Mouse (Mus musculus) lung, embryonic 14.5 days (tissue): ENCODE measurements at regions not wholly inside any gene's neighbourhood (a gene's known extent, or its start where the extent isn't known, plus 50 kb on each side); places are given as distances from the start of the nearest gene placed in this dataset.

Source experiments
- ATAC-seq: fragments of 200-750 bp; cut with Nextera tagmentation; 2 replicates; pipeline ENCODE4 v1.8.0; 2017; ENCODE audit warnings: mild to moderate bottlenecking, moderate TSS enrichment, moderate library complexity; ENCODE audit not compliant: insufficient read depth
- DNase-seq: peaks from one replicate; pipeline ENCODE4 v3.0.0-alpha.2; 2015
- H3K27ac ChIP-seq: fragments of 300-500 bp; sonication (generic); 2 replicates; pipeline ENCODE4 v1.5.1; 2014; ENCODE audit warnings: low read depth, mild to moderate bottlenecking, moderate library complexity
- H3K27me3 ChIP-seq: fragments of 300-500 bp; sonication (generic); 2 replicates; pipeline ENCODE4 v1.6.1; 2014; ENCODE audit warnings: low read length, control low read depth; ENCODE audit not compliant: insufficient read depth
- H3K36me3 ChIP-seq: fragments of 300-500 bp; sonication (generic); 2 replicates; pipeline ENCODE4 v1.6.1; 2014; ENCODE audit warnings: control low read depth; ENCODE audit not compliant: insufficient read depth
- H3K4me1 ChIP-seq: fragments of 300-500 bp; sonication (generic); 2 replicates; pipeline ENCODE4 v1.6.1; 2014; ENCODE audit warnings: antibody characterized with exemption, control low read depth; ENCODE audit not compliant: insufficient read depth
- H3K4me2 ChIP-seq: fragments of 300-500 bp; sonication (generic); 2 replicates; pipeline ENCODE4 v1.6.1; 2014; ENCODE audit warnings: mild to moderate bottlenecking
- H3K4me3 ChIP-seq: fragments of 300-500 bp; sonication (generic); 2 replicates; pipeline ENCODE4 v1.5.1; 2014; ENCODE audit warnings: low read depth, low read length
- H3K9ac ChIP-seq: fragments of 300-500 bp; sonication (generic); 2 replicates; pipeline ENCODE4 v1.6.1; 2014
- H3K9me3 ChIP-seq: fragments of 300-500 bp; sonication (generic); 2 replicates; pipeline ENCODE4 v1.6.1; 2016; ENCODE audit warnings: low read depth, low read length, control low read depth
- CTCF ChIP-seq: IDR thresholded peaks from 2 replicates; pipeline ENCODE4 v1.5.1; 2016; ENCODE audit warnings: antibody characterized with exemption, low read depth
- WGBS: fragments of 180-500 bp; shearing (Covaris S2); extraction: QIAGEN DNeasy Blood & Tissue Kit; methylation state at CpG from one replicate; pipeline ENCODE4 v1.1.7; 2014; 5-methylcytosine and 5-hydroxymethylcytosine counted together

DNA sequence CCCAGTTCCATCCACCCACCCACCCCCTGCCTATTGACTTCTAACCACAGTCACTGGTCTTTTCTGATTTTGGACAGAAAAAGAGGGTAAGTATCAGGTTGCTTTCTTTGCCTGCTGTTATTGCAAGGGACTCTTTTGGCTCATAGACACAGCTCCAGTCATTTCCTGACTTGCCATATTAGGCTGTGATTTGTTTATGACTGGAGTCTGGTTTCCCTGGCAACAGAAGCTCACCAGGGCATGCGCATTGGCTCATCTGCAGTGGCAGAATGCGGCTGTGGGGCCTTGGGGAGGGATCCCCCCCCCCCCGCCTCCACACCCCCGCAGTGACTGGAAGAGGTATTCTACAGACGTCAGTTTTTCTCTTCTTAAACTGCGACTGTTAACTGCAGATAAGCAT lies 65.9 kb downstream of the Cdr1 start:
- DNase-seq, result peak; percentile 62
- no peak for TF ChIP-seq CTCF
- Histone ChIP-seq H3K36me3 (no peaks in the 10 kb centered on the region), H3K9me3 (no peaks in the 10 kb centered on the region), H3K9ac (no peak overlapping the region), H3K4me2 (no peak overlapping the region), H3K4me3 (no peak overlapping the region), H3K27ac (no peak overlapping the region), H3K27me3 (no peaks in the 10 kb centered on the region), H3K4me1 (no peaks in the 10 kb centered on the region)
- WGBS, result 16% methylated on average over 6 of the region's 6 CpGs
- ATAC-seq, result peak; percentile 91; the same call in 1 of the 2 replicates

DNA sequence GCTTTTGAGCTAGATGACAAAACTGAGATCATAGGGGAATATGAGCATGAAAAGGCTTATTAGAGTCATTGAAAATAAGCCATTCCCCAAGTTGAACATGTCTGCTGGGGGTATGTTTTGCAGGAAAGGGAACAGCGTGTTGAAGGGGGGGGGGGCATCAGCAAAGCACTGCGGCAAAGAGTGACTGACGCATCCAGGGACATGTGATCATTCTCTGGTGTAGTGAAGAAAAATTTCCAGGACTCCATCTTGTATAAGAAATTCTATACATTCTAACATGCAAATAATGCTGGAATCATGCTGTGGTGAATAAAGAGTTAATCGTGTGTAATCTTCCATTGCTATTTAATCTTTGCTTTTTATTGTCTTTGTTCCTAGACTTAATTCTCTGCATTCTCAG lies 68.0 kb downstream of the Cdr1 start:
- Histone ChIP-seq H3K9ac (no peak overlapping the region), H3K4me3 (no peak overlapping the region), H3K4me2 (no peak overlapping the region), H3K9me3 (no peaks in the 10 kb centered on the region), H3K27ac (no peak overlapping the region), H3K4me1 (no peaks in the 10 kb centered on the region), H3K36me3 (no peaks in the 10 kb centered on the region), H3K27me3 (no peaks in the 10 kb centered on the region)
- ATAC-seq (no peak), DNase-seq (no peak)
- 86% methylated on average over 4 of the region's 4 CpGs for WGBS
- no peak for TF ChIP-seq CTCF

GRCm38 (mm10) chrX:61116010-61116447 lies 69.3 kb downstream of the Cdr1 start:
- H3K4me2 ChIP-seq, result peak overlapping the region; percentile 29; the same call in 1 of the 2 replicates
- no peaks in the 10 kb centered on the region for H3K27me3 ChIP-seq
- no peaks in the 10 kb centered on the region for H3K4me1 ChIP-seq
- no peaks in the 10 kb centered on the region for H3K36me3 ChIP-seq
- WGBS, result 25% methylated on average over 10 of the region's 10 CpGs
- DNase-seq (peak; percentile 11), ATAC-seq (no peak)
- H3K27ac ChIP-seq, result no peak overlapping the region
- no peak overlapping the region for H3K9ac ChIP-seq
- H3K9me3 ChIP-seq, result no peaks in the 10 kb centered on the region
- TF ChIP-seq CTCF, result no peak
- peak overlapping the region; percentile 4; the same call in 1 of the 2 replicates for H3K4me3 ChIP-seq
